In genomic region chr4:86669241-86669753, GRCm38 (mm10) we compare ENCODE assay signal across 8 mouse cellular contexts. TPM values are rescaled to one million over a fixed set of nuclear protein-coding genes. Genes with fewer than 3 reads are reported as not detected.
DNase-seq lines count a peak whose midpoint lies in the region; ATAC-seq and TF ChIP-seq lines count a peak whose summit lies in the region.
"Not testable (repeated sequence)": the region's sequence is repeated elsewhere in the genome, so short reads cannot be mapped to it uniquely, and the experiment has no call there.

No protein-coding gene starts in this region.

- not testable (repeated sequence) for DNase-seq in G1E (ENCODE audit: low spot score); embryonic facial prominence, embryonic 11.5 days (ENCODE audit: low spot score); layer of hippocampus, adult 2 months (ENCODE audit: low spot score in 2 of 2)
- peak; percentile 96 for DNase-seq in heart, adult 11 months
- DNase-seq in neural tube, embryonic 10.5 days (ENCODE audit: extremely low spot score, low spot score): peak; percentile 31
- DNase-seq in thymus, postnatal 4 days: peak; percentile 32

- not testable (repeated sequence) for H3K27me3 ChIP-seq in G1E (ENCODE audit: insufficient read depth, low read length); embryonic facial prominence, embryonic 11.5 days (ENCODE audit: control insufficient read depth, insufficient read depth, low read length); hindbrain, embryonic 16.5 days (replicated peaks; ENCODE audit: control insufficient read depth, insufficient read depth, low read length); lung, embryonic 16.5 days (ENCODE audit: control insufficient read depth, insufficient read depth, low read depth, low read length)

- not testable (repeated sequence) for H3K27ac ChIP-seq in embryonic facial prominence, embryonic 11.5 days (replicated peaks; ENCODE audit: low read depth, low read length); hindbrain, embryonic 16.5 days (ENCODE audit: low read depth, low read length)
- peak overlapping the region; percentile 71 for H3K27ac ChIP-seq in layer of hippocampus, adult 2 months
- peak overlapping the region; percentile 84 for H3K27ac ChIP-seq in lung, embryonic 16.5 days (ENCODE audit: low read length)

- H3K4me2 ChIP-seq in embryonic facial prominence, embryonic 11.5 days (ENCODE audit: low read depth, low read length): peak overlapping the region; percentile 71
- peak overlapping the region; percentile 83 for H3K4me2 ChIP-seq in hindbrain, embryonic 16.5 days (ENCODE audit: low read length)
- H3K4me2 ChIP-seq in lung, embryonic 16.5 days (ENCODE audit: low read depth, low read length): peak overlapping the region; percentile 66

- H3K9me3 ChIP-seq in G1E (replicated peaks); embryonic facial prominence, embryonic 11.5 days (replicated peaks; ENCODE audit: control insufficient read depth, low read length); hindbrain, embryonic 16.5 days (ENCODE audit: control insufficient read depth, low read length); lung, embryonic 16.5 days (ENCODE audit: control insufficient read depth, low read length): not testable (repeated sequence)

- peak; percentile 43 for ATAC-seq in G1E (ENCODE audit: extremely low read depth, insufficient number of reproducible peaks, low FRiP score, poor library complexity, severe bottlenecking)
- ATAC-seq in embryonic facial prominence, embryonic 11.5 days (replicated peaks; ENCODE audit: insufficient number of reproducible peaks, low FRiP score, low TSS enrichment, low read depth): peak; percentile 53
- ATAC-seq in hindbrain, embryonic 16.5 days: peak; percentile 87
- peak; percentile 85 for ATAC-seq in lung, embryonic 16.5 days (ENCODE audit: low read depth)

- peaks cover 35% of the 10 kb centered on the region for H3K36me3 ChIP-seq in G1E (replicated peaks)
- not testable (repeated sequence) for H3K36me3 ChIP-seq in embryonic facial prominence, embryonic 11.5 days (replicated peaks; ENCODE audit: control insufficient read depth, insufficient read depth, low read depth, low read length); hindbrain, embryonic 16.5 days (ENCODE audit: control insufficient read depth, insufficient read depth, low read length); lung, embryonic 16.5 days (ENCODE audit: control insufficient read depth, insufficient read depth, low read length)

- peak overlapping the region; percentile 86 for H3K9ac ChIP-seq in embryonic facial prominence, embryonic 11.5 days (replicated peaks; ENCODE audit: low read length)
- peak overlapping the region; percentile 79 for H3K9ac ChIP-seq in hindbrain, embryonic 16.5 days (ENCODE audit: low read depth, low read length)
- peak overlapping the region; percentile 86 for H3K9ac ChIP-seq in lung, embryonic 16.5 days (ENCODE audit: low read length)

- not testable (repeated sequence) for TF ChIP-seq CTCF in G1E (IDR thresholded peaks at IDR 0.05; ENCODE audit: low read depth, low read length); layer of hippocampus, adult 2 months (conservative IDR thresholded peaks at IDR 0.05)

- 19% methylated on average over 5 of the region's 6 CpGs for WGBS in embryonic facial prominence, embryonic 11.5 days
- 26% methylated on average over 5 of the region's 6 CpGs for WGBS in hindbrain, embryonic 16.5 days
- WGBS in lung, embryonic 16.5 days: 5% methylated on average over 5 of the region's 6 CpGs

- peaks cover 86% of the 10 kb centered on the region for H3K4me1 ChIP-seq in G1E (ENCODE audit: insufficient read depth, low read depth, low read length)
- H3K4me1 ChIP-seq in embryonic facial prominence, embryonic 11.5 days (ENCODE audit: control insufficient read depth, insufficient read depth, low read length); hindbrain, embryonic 16.5 days (ENCODE audit: control insufficient read depth, insufficient read depth, low read depth, low read length): not testable (repeated sequence)
- H3K4me1 ChIP-seq in lung, embryonic 16.5 days (replicated peaks; ENCODE audit: control insufficient read depth, insufficient read depth, low read length): peaks cover 16% of the 10 kb centered on the region; the same call in 1 of the 2 replicates

- H3K4me3 ChIP-seq in G1E (ENCODE audit: low read depth, low read length): peak overlapping the region; percentile 90
- peak overlapping the region; percentile 61 for H3K4me3 ChIP-seq in embryonic facial prominence, embryonic 11.5 days (ENCODE audit: low read depth, low read length)
- H3K4me3 ChIP-seq in hindbrain, embryonic 16.5 days (ENCODE audit: low read length): peak overlapping the region; percentile 62
- peak overlapping the region; percentile 65 for H3K4me3 ChIP-seq in layer of hippocampus, adult 2 months
- H3K4me3 ChIP-seq in lung, embryonic 16.5 days (ENCODE audit: low read length): peak overlapping the region; percentile 76

RNA-seq across cellular contexts. Expression of gene Plin2, which starts 0.6 kb away (rescaled TPM):
- total RNA-seq in G1E (2014; fragmentation: Nextera tagmentation): 176 and 184 TPM in 2 replicates
- total RNA-seq in G1E (2017): 447 and 476 TPM in 2 replicates
- 15.7 and 21.9 TPM in 2 replicates for polyA plus RNA-seq in G1E (2012)
- polyA plus RNA-seq in embryonic facial prominence, embryonic 11.5 days (2014; fragmentation: Nextera tagmentation; extraction: Ambion mirVana): 79.8 and 91.4 TPM in 2 replicates
- 49.5 and 53.8 TPM in 2 replicates for polyA plus RNA-seq in hindbrain, embryonic 16.5 days (2015; fragmentation: Nextera tagmentation; extraction: Ambion mirVana)
- 10 to 100 TPM; 10.8 to 13.6 TPM for total RNA-seq in layer of hippocampus, adult 2 months (2021)
- 152 and 162 TPM in 2 replicates for polyA plus RNA-seq in lung, embryonic 16.5 days (2015; fragmentation: Nextera tagmentation; extraction: Ambion mirVana)

RNA-seq across cellular contexts. Expression of gene Haus6, which starts 57.4 kb away (rescaled TPM):
- total RNA-seq in G1E (2014; fragmentation: Nextera tagmentation) (46.7 and 52.7 TPM in 2 replicates), G1E (2017) (36.6 and 42.9 TPM in 2 replicates)
- 35.2 and 37.2 TPM in 2 replicates for polyA plus RNA-seq in G1E (2012)
- polyA plus RNA-seq in embryonic facial prominence, embryonic 11.5 days (2014; fragmentation: Nextera tagmentation; extraction: Ambion mirVana): 30.7 and 32.6 TPM in 2 replicates
- polyA plus RNA-seq in hindbrain, embryonic 16.5 days (2015; fragmentation: Nextera tagmentation; extraction: Ambion mirVana): 5.0 and 5.5 TPM in 2 replicates
- total RNA-seq in layer of hippocampus, adult 2 months (2021): 1 to 10 TPM; 8.2 to 9.3 TPM
- polyA plus RNA-seq in lung, embryonic 16.5 days (2015; fragmentation: Nextera tagmentation; extraction: Ambion mirVana): 18.1 and 21.2 TPM in 2 replicates
